Mouse (Mus musculus): ENCODE data around the gene Wsb1. TPM values are rescaled to one million over a fixed set of nuclear protein-coding genes. Genes with fewer than 3 reads are reported as not detected.

Gene Wsb1
- 156 to 180 TPM (median 169 TPM) in 4 replicates for total RNA-seq (2023)

GRCm38 (mm10) chr11:79254391-79255098 lies at the start of gene Wsb1:
Wsb1 (minus strand) TSS chr11:79254671.

GRCm38 (mm10) chr11:79296856-79297491 lies 42.5 kb upstream of the Wsb1 start, which contains the start of gene Gm9964:
Gm9964 (minus strand) TSS chr11:79296906.

Other genes with a start within 250 kb of the Wsb1 start
- 10.4 to 19.8 TPM (median 13.9 TPM) in 4 replicates for gene Ksr1, start 108.3 kb downstream of the Wsb1 start, total RNA-seq (2023)
- gene Gm9964, start 42.2 kb upstream of the Wsb1 start, total RNA-seq (2023): 2.3 to 3.9 TPM (median 2.5 TPM) in 4 replicates
- gene Nf1, start 85.0 kb upstream of the Wsb1 start, total RNA-seq (2023): 29.6 to 38.8 TPM (median 32.1 TPM) in 4 replicates
- 0.26 to 0.60 TPM (median 0.41 TPM) in 3 of 4 replicates, not detected in the other for gene Omg, start 249.4 kb upstream of the Wsb1 start, total RNA-seq (2023)